Mouse (Mus musculus): ENCODE results near the gene Afmid.

Gene Afmid

GRCm38 (mm10) chr11:117848271-117848984 lies 22.7 kb downstream of the Afmid start:
- no peak for DNase-seq (ENCODE audit: low read depth, low spot score)

GRCm38 (mm10) chr11:117848985-117849671 lies 23.4 kb downstream of the Afmid start, which contains the start of gene Birc5:
Gene Birc5 (plus strand): TSS chr11:117849251.
- peak; percentile 99 for DNase-seq (ENCODE audit: low read depth, low spot score)

- DNase-seq (ENCODE audit: low read depth, low spot score): no peak
These were observed 27.2 kb downstream of the Afmid start for GRCm38 (mm10) chr11:117852875-117853274.

GRCm38 (mm10) chr11:117854241-117854640 lies 28.5 kb downstream of the Afmid start:
- peak; percentile 91 for DNase-seq (ENCODE audit: low read depth, low spot score)

GRCm38 (mm10) chr11:117855360-117855759 lies 29.6 kb downstream of the Afmid start:
- DNase-seq (ENCODE audit: low read depth, low spot score): no peak

- no peak for DNase-seq (ENCODE audit: low read depth, low spot score)
These were observed 30.3 kb downstream of the Afmid start for GRCm38 (mm10) chr11:117855975-117856374.

GRCm38 (mm10) chr11:117857462-117857861 lies 31.7 kb downstream of the Afmid start:
- no peak for DNase-seq (ENCODE audit: low read depth, low spot score)

GRCm38 (mm10) chr11:117858392-117858791 lies 32.7 kb downstream of the Afmid start:
- DNase-seq (ENCODE audit: low read depth, low spot score): no peak

GRCm38 (mm10) chr11:117860601-117861000 lies 34.9 kb downstream of the Afmid start, which contains the start of gene Tmem235:
Gene Tmem235 (plus strand): TSS chr11:117860752.
- no peak for DNase-seq (ENCODE audit: low read depth, low spot score)

- peak; percentile 54 for DNase-seq (ENCODE audit: low read depth, low spot score)
These were observed 37.6 kb downstream of the Afmid start for GRCm38 (mm10) chr11:117863174-117863856.

- no peak for DNase-seq (ENCODE audit: low read depth, low spot score)
These were observed 39.1 kb downstream of the Afmid start for GRCm38 (mm10) chr11:117864805-117865204.

GRCm38 (mm10) chr11:117865988-117866387 lies 40.3 kb downstream of the Afmid start:
- DNase-seq (ENCODE audit: low read depth, low spot score): no peak

GRCm38 (mm10) chr11:117870688-117871365 lies 45.1 kb downstream of the Afmid start:
- DNase-seq (ENCODE audit: low read depth, low spot score): peak; percentile 90

- no peak for DNase-seq (ENCODE audit: low read depth, low spot score)
These were observed 45.7 kb downstream of the Afmid start for GRCm38 (mm10) chr11:117871376-117871775.

- DNase-seq (ENCODE audit: low read depth, low spot score): no peak
These were observed 46.3 kb downstream of the Afmid start for GRCm38 (mm10) chr11:117871911-117872584.

GRCm38 (mm10) chr11:117872861-117873608 lies 47.3 kb downstream of the Afmid start, which contains the start of gene Tha1:
Gene Tha1 (minus strand): TSS chr11:117873481.
- DNase-seq (ENCODE audit: low read depth, low spot score): no peak

GRCm38 (mm10) chr11:117874419-117874818 lies 48.7 kb downstream of the Afmid start:
- DNase-seq (ENCODE audit: low read depth, low spot score): peak; percentile 73

GRCm38 (mm10) chr11:117875681-117876080 lies 50.0 kb downstream of the Afmid start:
- DNase-seq (ENCODE audit: low read depth, low spot score): peak; percentile 76

- DNase-seq (ENCODE audit: low read depth, low spot score): no peak
These were observed 52.4 kb downstream of the Afmid start for GRCm38 (mm10) chr11:117877917-117878745.
